Mouse (Mus musculus) embryonic facial prominence, embryonic 13.5 days (tissue): ENCODE results near the gene Lgr4. TPM values are rescaled to one million over a fixed set of nuclear protein-coding genes. Genes with fewer than 3 reads are reported as not detected.
"Not testable (repeated sequence)": the region's sequence is repeated elsewhere in the genome, so short reads cannot be mapped to it uniquely, and the experiment has no call there.

Experiments used
- ATAC-seq: fragments of 200-750 bp; cut with Nextera tagmentation; 2 replicates; pipeline ENCODE4 v1.8.0; 2017; ENCODE audit warnings: low read depth; ENCODE audit not compliant: insufficient number of reproducible peaks, insufficient read depth, low FRiP score, low TSS enrichment
- H3K27ac ChIP-seq: fragments of 300-500 bp; sonication (generic); 2 replicates; pipeline ENCODE4 v1.5.1; 2015; ENCODE audit warnings: moderate library complexity, mild to moderate bottlenecking, inconsistent platforms
- H3K27me3 ChIP-seq: fragments of 300-500 bp; sonication (generic); 2 replicates; pipeline ENCODE4 v1.6.1; 2015; ENCODE audit warnings: mild to moderate bottlenecking, inconsistent platforms
- H3K36me3 ChIP-seq: fragments of 300-500 bp; sonication (generic); 2 replicates; pipeline ENCODE4 v1.6.1; 2015; ENCODE audit warnings: mild to moderate bottlenecking, inconsistent platforms
- H3K4me1 ChIP-seq: fragments of 300-500 bp; sonication (generic); 2 replicates; pipeline ENCODE4 v1.6.1; 2015; ENCODE audit warnings: inconsistent platforms
- H3K4me2 ChIP-seq: fragments of 300-500 bp; sonication (generic); 2 replicates; pipeline ENCODE4 v1.6.1; 2015; ENCODE audit warnings: moderate library complexity, mild to moderate bottlenecking, inconsistent platforms
- H3K4me3 ChIP-seq: fragments of 300-500 bp; sonication (generic); 2 replicates; pipeline ENCODE4 v1.5.1; 2015; ENCODE audit warnings: mild to moderate bottlenecking, inconsistent platforms
- H3K9ac ChIP-seq: fragments of 300-500 bp; sonication (generic); 2 replicates; pipeline ENCODE4 v1.6.1; 2015; ENCODE audit warnings: mild to moderate bottlenecking, inconsistent platforms
- H3K9me3 ChIP-seq: fragments of 300-500 bp; sonication (generic); 2 replicates; pipeline ENCODE4 v1.6.1; 2016; ENCODE audit warnings: inconsistent platforms
- WGBS: fragments of 180-500 bp; shearing (Covaris S2); methylation state at CpG from one replicate; pipeline ENCODE4 v1.1.7; 2015; ENCODE audit warnings: mixed read lengths; 5-methylcytosine and 5-hydroxymethylcytosine counted together
- polyA plus RNA-seq: library from polyadenylated mRNA; unstranded; fragments of >200 nt; fragmentation: Nextera tagmentation; extraction: Ambion mirVana; gene quantifications from 2 replicates; pipeline ENCODE4 v1.2.1, GENCODE M21; 2015

Lgr4 gene
- polyA plus RNA-seq = 19.3 and 21.3 TPM in 2 replicates

DNA sequence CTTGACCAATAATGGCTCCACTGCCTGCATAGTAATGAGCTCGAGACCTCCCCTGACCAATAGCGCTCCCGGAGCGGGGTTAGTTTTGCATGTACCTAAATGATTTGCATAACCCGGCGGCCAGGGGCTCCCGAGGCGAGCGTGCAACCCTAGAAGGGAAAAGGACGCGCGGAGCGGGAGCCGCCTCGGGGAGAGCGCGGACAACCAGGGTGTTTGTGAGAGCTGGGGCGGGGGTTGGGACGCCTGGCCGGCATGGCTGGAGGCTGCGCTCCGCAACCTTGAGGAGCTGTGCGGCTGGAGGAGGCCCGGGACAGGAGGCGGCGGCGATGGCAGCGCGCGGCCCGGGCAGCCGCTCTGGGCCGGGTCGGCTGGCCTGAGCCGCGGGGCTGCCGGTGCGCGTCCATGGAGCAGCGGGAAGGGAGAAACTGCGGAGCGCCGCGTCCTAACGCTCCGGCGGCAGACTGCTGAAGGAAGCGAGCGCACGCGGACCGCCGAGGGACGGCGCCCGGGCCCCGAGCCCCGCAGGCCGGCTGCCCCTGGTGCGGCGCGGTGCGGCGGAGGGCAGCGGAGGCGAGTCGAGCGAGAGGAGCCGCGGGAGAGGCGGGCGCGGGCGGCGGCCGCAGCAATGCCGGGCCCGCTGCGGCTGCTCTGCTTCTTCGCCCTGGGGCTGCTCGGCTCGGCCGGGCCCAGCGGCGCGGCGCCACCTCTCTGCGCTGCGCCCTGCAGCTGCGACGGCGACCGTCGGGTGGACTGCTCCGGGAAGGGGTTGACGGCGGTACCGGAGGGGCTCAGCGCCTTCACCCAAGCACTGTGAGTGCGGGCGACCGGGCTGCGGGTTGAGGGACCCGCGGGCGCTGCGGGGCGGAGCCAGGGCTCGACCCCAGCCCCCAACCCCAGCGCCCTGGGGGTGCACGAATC, at the start of gene Lgr4:
Gene Lgr4, plus strand, starts transcription at position 152 of the 918 bp plus-strand sequence.
- ATAC-seq = peak; percentile 97
- under 1% methylated on average over 104 of the region's 111 CpGs for WGBS
- peak within 1 kb of the TSS; percentile 97 for H3K27ac ChIP-seq
- peak within 1 kb of the TSS; percentile 73 for H3K4me2 ChIP-seq
- no peaks in the 10 kb centered on the region for H3K9me3 ChIP-seq
- H3K4me1 ChIP-seq = peaks cover 33% of the 10 kb centered on the region
- H3K36me3 ChIP-seq = no peaks in the 10 kb centered on the region
- H3K27me3 ChIP-seq = no peaks in the 10 kb centered on the region
- peak within 1 kb of the TSS; percentile 95 for H3K9ac ChIP-seq
- peak within 1 kb of the TSS; percentile 89 for H3K4me3 ChIP-seq

GRCm38 (mm10) chr2:109879429-109879828, 38.0 kb upstream of the Lgr4 start:
- ATAC-seq, H3K4me1 ChIP-seq, H3K27me3 ChIP-seq, H3K27ac ChIP-seq, H3K9ac ChIP-seq, H3K4me2 ChIP-seq, H3K4me3 ChIP-seq, H3K36me3 ChIP-seq, H3K9me3 ChIP-seq: not testable (repeated sequence)
- WGBS = 81% methylated on average over 4 of the region's 4 CpGs

DNA sequence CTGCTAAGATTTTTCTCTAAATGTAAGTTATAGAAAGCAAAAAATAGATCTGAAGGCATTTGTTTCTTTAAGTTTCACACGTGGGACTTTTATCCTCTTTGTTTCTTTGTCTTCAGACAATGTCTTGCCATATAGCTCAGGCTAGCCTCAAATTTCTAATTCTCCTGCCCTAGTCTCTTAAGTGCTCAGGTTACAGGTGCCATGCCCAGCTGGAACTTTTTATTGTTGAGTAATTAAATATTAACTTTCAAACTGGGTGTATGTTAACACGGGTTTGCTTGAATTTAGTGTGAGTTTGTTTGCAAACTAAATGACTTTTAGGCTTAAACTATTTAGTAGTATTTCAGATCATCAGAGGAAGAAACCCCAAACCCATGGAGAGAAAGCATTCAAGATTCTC, 36.3 kb upstream of the Lgr4 start:
- Histone ChIP-seq H3K9me3 (no peaks in the 10 kb centered on the region), H3K4me2 (no peak overlapping the region), H3K27ac (no peak overlapping the region), H3K4me3 (no peak overlapping the region), H3K36me3 (no peaks in the 10 kb centered on the region), H3K4me1 (no peaks in the 10 kb centered on the region), H3K27me3 (no peaks in the 10 kb centered on the region), H3K9ac (no peak overlapping the region)
- 50% methylated on average over 2 of the region's 2 CpGs for WGBS
- ATAC-seq = no peak

DNA sequence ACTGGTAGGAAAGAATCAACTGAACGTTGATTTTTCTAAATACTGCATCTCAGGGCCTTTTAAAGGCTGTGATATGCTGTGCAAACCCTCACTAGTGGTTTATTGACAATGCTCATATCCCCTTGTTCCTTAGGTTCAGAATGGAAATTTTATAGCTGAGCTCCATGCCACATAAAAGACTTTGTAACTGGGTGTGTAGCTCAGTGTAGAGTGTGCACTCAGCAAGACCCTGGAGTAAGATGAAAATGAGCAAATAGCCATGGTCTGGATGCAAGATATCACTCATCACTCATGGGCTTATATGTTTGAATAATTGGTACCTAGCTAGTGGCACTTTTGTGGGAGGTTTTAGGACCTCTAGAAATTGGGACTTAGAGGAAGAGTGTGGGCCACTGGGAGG, 35.8 kb upstream of the Lgr4 start:
- Histone ChIP-seq H3K4me2 (no peak overlapping the region), H3K9ac (no peak overlapping the region), H3K27me3 (no peaks in the 10 kb centered on the region), H3K36me3 (no peaks in the 10 kb centered on the region), H3K27ac (no peak overlapping the region), H3K9me3 (no peaks in the 10 kb centered on the region), H3K4me1 (no peaks in the 10 kb centered on the region), H3K4me3 (no peak overlapping the region)
- 69% methylated on average over 1 of the region's 1 CpGs for WGBS
- ATAC-seq = no peak

- no peak for ATAC-seq
- Histone ChIP-seq H3K36me3 (no peaks in the 10 kb centered on the region), H3K27me3 (no peaks in the 10 kb centered on the region), H3K4me3 (no peak overlapping the region), H3K9ac (no peak overlapping the region), H3K4me1 (no peaks in the 10 kb centered on the region), H3K4me2 (no peak overlapping the region), H3K9me3 (no peaks in the 10 kb centered on the region), H3K27ac (no peak overlapping the region)
- WGBS = 83% methylated on average over 4 of the region's 4 CpGs
These were observed 33.3 kb upstream of the Lgr4 start for GRCm38 (mm10) chr2:109884106-109884505.

DNA sequence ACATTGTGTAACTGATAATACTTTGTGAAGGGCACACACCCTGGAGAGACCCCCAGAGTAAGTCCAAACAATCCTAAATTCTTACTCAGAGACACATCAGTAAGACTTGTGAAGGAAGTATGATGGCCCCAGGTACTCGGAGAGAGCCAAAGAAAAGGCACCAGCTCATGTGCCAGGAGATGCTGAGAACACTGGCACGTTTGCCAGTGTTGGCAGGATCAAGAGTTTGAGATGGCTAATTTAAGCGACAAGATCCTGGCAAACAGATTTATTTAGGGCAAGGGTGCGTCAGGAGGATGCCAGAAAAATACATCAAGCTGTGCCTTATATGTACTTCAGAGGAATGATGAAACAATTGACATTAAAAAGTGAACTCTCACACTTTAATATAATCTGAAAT, 32.9 kb upstream of the Lgr4 start:
- Histone ChIP-seq H3K9me3 (no peaks in the 10 kb centered on the region), H3K9ac (no peak overlapping the region), H3K4me3 (no peak overlapping the region), H3K27me3 (no peaks in the 10 kb centered on the region), H3K36me3 (no peaks in the 10 kb centered on the region), H3K4me2 (no peak overlapping the region), H3K27ac (no peak overlapping the region), H3K4me1 (no peaks in the 10 kb centered on the region)
- no peak for ATAC-seq
- WGBS = 72% methylated on average over 4 of the region's 4 CpGs

- Histone ChIP-seq H3K4me2 (peak overlapping the region; percentile 75), H3K4me3 (peak overlapping the region; percentile 90), H3K36me3 (peaks cover 10% of the 10 kb centered on the region), H3K4me1 (peaks cover 17% of the 10 kb centered on the region), H3K9ac (peak overlapping the region; percentile 97), H3K27ac (peak overlapping the region; percentile 88; the same call in 1 of the 2 replicates), H3K9me3 (no peaks in the 10 kb centered on the region), H3K27me3 (no peaks in the 10 kb centered on the region)
- WGBS = 37% methylated on average over 4 of the region's 4 CpGs
- no peak for ATAC-seq
These were observed 27.4 kb upstream of the Lgr4 start for GRCm38 (mm10) chr2:109890068-109890467.

- H3K27me3 ChIP-seq = no peaks in the 10 kb centered on the region
- H3K4me1 ChIP-seq = peaks cover 17% of the 10 kb centered on the region
- H3K9ac ChIP-seq = peak within 1 kb of the TSS; percentile 97
- H3K27ac ChIP-seq = peak within 1 kb of the TSS; percentile 88
- peak within 1 kb of the TSS; percentile 75 for H3K4me2 ChIP-seq
- under 1% methylated on average over 42 of the region's 42 CpGs for WGBS
- peak; percentile 99 for ATAC-seq
- H3K9me3 ChIP-seq = no peaks in the 10 kb centered on the region
- H3K36me3 ChIP-seq = peaks cover 15% of the 10 kb centered on the region
- H3K4me3 ChIP-seq = peak within 1 kb of the TSS; percentile 90
These were observed 26.9 kb upstream of the Lgr4 start, which contains the start of gene Lin7c for GRCm38 (mm10) chr2:109890597-109890996. TSS of gene Lin7c (plus strand) at chr2:109890853.

GRCm38 (mm10) chr2:109891031-109891430, 26.4 kb upstream of the Lgr4 start:
- H3K36me3 ChIP-seq = peaks cover 19% of the 10 kb centered on the region
- peak overlapping the region; percentile 88 for H3K27ac ChIP-seq
- peak overlapping the region; percentile 97 for H3K9ac ChIP-seq
- peak overlapping the region; percentile 90 for H3K4me3 ChIP-seq
- under 1% methylated on average over 32 of the region's 34 CpGs for WGBS
- peak; percentile 69 for ATAC-seq
- peaks cover 17% of the 10 kb centered on the region for H3K4me1 ChIP-seq
- H3K27me3 ChIP-seq = no peaks in the 10 kb centered on the region
- no peaks in the 10 kb centered on the region for H3K9me3 ChIP-seq
- H3K4me2 ChIP-seq = peak overlapping the region; percentile 75

DNA sequence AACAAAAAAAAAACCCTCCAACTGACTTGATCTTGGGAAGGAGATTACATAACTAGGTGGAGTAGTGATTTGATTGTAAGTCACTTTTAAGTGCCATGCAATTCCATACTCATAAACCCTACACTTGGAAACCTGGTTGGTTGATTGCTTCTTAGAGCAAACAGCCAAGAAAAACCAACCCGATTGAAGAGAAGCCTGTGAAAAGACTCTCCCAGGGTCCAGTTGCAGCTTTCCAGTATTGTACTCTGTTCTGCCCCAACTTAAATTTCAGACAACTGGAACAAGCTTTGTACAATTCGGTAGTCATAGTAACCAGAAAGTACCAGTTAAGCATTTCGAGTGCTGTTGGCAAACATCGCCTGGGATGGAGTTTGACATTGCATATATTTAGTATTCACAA, 26.0 kb upstream of the Lgr4 start:
- H3K27me3 ChIP-seq = no peaks in the 10 kb centered on the region
- peak overlapping the region; percentile 97 for H3K9ac ChIP-seq
- H3K9me3 ChIP-seq = no peaks in the 10 kb centered on the region
- H3K4me1 ChIP-seq = peaks cover 17% of the 10 kb centered on the region
- peak overlapping the region; percentile 90 for H3K4me3 ChIP-seq
- H3K36me3 ChIP-seq = peaks cover 24% of the 10 kb centered on the region
- peak overlapping the region; percentile 88 for H3K27ac ChIP-seq
- peak overlapping the region; percentile 75 for H3K4me2 ChIP-seq
- WGBS = 21% methylated on average over 4 of the region's 4 CpGs
- ATAC-seq = no peak

- Histone ChIP-seq H3K4me3 (no peak overlapping the region), H3K9ac (no peak overlapping the region), H3K4me1 (peaks cover 17% of the 10 kb centered on the region), H3K9me3 (no peaks in the 10 kb centered on the region), H3K27me3 (no peaks in the 10 kb centered on the region), H3K27ac (no peak overlapping the region), H3K36me3 (peaks cover 55% of the 10 kb centered on the region), H3K4me2 (no peak overlapping the region)
- ATAC-seq = no peak
- WGBS = 85% methylated on average over 7 of the region's 7 CpGs
These were observed 21.1 kb upstream of the Lgr4 start for GRCm38 (mm10) chr2:109896311-109896710.

GRCm38 (mm10) chr2:109902869-109903268, 14.6 kb upstream of the Lgr4 start:
- ATAC-seq = no peak
- Histone ChIP-seq H3K36me3 (peaks cover 31% of the 10 kb centered on the region), H3K27ac (no peak overlapping the region), H3K27me3 (no peaks in the 10 kb centered on the region), H3K4me3 (no peak overlapping the region), H3K4me1 (no peaks in the 10 kb centered on the region), H3K9me3 (no peaks in the 10 kb centered on the region), H3K4me2 (no peak overlapping the region), H3K9ac (no peak overlapping the region)
- WGBS = 76% methylated on average over 7 of the region's 7 CpGs
